Mouse (Mus musculus): ENCODE results near the gene Col6a5. TPM values are rescaled to one million over a fixed set of nuclear protein-coding genes. Genes with fewer than 3 reads are reported as not detected.
"Not testable (repeated sequence)": the region's sequence is repeated elsewhere in the genome, so short reads cannot be mapped to it uniquely, and the experiment has no call there.

Col6a5 gene
- total RNA-seq, 2 experiments from 2014 or later, result 1.8 to 2.9 TPM

DNA sequence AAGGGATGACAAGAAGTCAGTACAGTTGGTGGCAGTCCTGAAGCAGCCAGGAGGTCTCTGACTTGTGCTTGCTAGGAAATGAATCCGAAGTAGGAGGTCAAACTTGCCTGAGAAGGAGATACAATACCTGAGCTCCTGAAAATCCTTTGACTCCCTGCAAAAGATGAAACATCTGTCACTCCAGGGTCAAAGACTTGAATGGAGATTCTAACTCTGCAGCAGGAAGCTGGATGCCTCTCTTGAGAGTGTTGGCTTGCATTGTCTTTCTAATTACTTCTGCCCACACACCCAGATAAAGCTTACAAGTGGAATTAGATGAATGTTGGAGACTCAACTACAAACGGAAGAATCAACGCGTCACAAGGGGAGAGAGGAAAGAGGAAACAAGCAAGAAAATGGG is 45.3 kb downstream of the Col6a5 start:
- no peak for DNase-seq

DNA sequence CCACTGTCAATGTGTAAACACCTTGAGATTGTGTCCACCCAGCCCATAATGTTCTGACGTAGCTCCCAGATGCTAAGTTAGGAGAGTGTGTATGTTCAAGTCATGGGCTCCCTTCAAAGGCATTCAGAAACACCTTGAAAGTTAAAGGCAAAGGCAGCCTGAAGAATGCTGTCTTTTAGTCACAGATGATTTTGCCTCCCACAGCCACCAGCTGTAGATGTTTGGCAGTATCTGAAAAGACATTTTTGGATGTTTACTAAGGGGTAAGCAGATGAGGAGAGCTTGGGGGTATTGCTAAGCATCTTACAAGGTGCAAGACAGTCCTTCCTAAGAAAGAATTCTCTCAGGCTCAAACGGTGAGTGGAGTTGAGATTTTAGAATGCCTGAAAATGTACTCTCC is 50.3 kb downstream of the Col6a5 start:
- DNase-seq, result no peak
- intact Hi-C loops (cut with DNase I), result loop anchor here (2.0 kb wide), 1 partner anchor 21 kb away; no protein-coding TSS in a partner anchor

More for the DNA sequence above, 45.3 kb downstream of the Col6a5 start:
- intact Hi-C loops (cut with DNase I), result no loop called here

DNA sequence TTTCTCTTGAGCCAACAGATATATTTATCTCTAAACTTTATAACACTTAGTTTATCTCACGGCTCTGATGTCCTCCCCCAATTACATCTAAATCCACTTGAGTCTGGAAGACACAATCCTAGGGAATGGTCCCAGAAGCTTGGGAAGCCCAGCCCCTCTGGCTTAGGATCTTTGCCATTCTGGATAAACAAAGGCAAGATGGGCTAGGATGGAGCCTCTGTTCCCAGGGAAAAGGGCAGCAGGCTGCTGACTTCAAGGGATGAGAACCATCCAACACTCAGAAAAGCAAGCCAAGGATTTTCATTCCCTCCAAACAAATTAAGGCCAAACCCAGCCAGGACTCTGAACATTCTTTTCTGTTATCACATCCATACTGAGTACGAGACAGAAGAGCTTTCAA is 51.1 kb downstream of the Col6a5 start:
- DNase-seq, result no peak
- intact Hi-C loops (cut with DNase I), result no loop called here

DNA sequence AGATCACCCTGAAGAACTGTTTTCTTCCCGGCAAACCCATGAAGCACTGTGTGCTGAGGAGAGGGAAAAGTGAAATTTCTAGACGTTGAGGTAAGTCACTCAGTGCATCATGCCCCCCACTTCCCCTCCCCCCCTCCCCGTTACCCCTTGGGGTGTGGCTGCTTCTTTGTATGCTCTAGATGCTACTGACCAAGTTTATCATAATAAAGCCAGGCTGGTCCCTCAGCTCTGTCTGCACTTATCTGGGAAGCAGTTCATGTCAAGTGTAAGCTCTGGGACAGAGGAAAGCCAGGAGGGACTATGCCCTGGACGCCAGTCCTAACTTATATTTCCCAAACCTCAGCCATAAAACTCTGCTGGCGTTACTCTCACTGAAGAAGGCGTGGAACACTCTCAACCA is 53.0 kb downstream of the Col6a5 start:
- intact Hi-C loops (cut with DNase I), result no loop called here
- no peak for DNase-seq

DNA sequence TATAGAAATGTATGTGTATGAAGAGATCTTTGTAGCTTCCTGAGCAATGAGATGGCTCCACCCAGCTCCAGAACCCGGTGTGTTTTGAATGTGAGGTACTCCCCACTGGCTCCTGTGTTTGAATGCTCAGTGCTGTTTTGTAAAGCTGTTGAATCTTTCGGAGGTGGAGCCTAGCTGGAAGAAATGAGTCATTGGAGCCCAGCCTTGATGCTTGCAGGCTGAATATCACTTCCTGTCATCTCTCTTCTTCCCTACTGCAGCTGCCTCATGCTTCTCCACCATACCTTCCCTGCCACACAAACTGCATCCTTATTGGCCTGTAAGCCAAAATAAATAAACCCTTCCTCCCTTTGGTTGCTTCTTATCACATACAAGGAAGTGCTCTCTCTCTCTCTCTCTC is 72.9 kb downstream of the Col6a5 start:
- DNase-seq, result no peak
- intact Hi-C loops (cut with DNase I), result no loop called here

DNA sequence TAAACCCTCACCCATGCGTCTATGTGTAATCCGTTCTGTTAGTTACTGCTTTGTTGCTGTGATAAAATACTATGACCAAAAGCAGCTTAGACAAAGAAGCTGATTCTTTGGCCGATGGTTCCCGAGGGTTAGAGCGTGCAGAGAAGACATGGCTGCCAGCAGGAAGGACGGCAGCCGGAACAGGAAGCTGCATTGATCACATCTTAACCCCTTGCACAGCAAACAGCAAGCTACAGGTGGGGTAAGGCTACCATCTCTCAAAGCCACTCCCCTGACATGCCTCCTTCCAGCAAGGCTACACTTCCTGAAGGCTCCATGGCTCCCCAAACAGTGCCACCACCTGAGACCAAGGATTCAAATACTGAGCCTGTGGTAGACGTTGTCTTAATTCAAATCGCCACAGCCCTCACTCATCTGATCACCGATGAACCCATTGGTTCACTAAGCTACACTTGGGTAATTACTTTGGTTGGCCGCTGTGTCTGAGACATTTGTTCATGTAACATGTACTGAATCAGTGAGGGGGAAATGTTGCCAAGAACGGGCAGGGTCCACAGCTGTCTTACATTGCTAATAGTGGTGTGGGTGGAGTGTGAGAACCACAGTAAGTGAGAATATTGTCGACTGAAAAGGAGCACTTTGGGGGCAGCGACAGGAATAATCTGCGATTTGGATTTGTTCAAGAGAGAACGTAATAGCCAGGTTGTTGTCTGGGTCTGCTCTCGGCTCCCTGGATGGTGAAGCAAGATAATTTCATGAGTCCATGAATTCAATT is 75.6 kb downstream of the Col6a5 start:
- no peak for DNase-seq
- intact Hi-C loops (cut with DNase I), result no loop called here

DNA sequence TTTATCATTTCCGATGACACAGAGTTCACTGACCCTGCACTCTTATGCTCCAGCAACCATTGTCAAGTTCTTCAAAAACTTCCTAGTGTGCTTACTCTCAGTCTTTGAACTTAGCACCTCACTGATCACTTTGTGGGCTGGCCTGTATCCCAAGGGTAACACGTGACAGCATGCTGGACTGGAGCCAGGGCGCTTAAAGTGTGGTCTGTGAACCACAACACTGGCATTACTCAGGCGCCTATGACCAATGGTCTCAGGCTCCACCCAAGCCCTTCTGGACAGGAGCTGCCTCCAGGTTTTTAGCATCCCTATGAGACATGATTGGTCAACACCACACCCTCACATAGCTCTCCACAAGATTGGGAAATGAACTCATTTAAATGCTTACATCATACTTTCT is 79.7 kb downstream of the Col6a5 start:
- intact Hi-C loops (cut with DNase I), result no loop called here
- DNase-seq, result no peak

DNA sequence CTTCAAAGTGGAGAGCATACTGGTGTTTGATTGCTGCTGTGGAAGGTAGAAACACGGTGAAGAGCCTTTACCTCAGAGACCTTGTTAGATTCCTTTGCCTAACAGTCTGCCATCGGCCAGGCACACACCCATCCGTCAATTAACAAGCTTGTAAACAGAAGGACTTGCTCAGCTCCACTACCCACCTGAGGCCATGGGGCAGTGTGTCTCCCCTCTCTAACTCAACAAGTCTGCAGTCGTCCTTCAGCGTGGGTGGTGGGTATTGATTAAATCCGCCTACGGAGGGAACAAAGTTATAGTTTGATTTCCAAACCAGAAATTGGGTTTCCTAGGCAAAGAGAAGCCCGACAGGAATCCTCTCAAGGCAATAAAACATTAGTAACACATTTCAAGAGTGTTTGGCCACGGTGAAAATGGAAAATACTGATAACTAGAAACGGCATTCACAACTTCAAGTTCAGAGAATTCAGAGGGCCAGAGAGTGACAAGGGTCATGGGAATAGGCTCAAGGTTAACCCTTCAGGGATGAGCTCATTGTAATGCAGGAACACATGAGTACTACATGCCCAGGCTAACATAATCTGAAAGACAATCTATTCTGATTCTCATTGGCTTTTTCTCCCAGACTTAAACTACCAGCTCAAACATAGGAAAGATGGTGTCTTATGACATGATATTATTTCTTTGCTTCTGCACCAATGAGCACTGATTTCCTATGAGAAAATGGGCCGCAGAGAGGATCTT is 81.9 kb downstream of the Col6a5 start:
- intact Hi-C loops (cut with DNase I), result no loop called here
- no peak for DNase-seq

DNA sequence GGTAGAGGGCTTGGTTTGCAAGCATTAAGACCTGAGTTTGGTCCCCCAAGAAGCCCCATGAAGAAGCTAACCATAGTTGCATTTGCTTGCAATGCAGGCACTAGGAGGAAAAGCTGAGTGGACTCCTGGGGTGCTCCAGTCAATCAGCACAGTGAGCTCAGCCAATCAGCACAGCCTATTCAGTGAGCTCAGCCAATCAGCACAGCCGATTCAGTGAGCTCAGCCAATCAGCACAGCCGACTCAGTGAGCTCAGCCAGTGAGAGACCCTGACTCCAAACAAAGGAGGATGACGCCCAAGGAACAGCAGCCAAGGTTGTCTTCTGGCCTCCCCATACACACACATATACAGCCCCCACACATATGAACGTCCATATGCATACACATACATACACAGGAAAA is 84.3 kb downstream of the Col6a5 start:
- DNase-seq, result no peak
- intact Hi-C loops (cut with DNase I), result no loop called here

DNA sequence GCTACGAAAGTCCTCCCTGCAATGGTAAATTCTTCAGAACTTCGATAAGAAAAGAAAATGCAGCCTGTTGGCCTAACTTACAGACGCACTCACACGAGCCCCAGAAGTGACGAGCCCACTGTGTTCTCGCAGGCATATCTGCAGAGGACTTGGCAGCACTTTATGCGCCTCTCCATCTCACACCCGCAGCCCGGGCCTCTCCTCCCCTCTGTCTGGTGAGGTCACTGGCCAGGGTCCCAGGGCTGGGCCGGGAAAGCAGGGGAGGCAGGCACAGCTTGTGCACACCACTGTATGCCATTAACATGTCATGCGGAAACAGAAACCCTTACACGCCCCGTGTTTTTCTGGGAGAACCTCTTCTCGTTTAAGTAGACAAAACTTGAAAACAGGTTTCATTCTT is 88.8 kb downstream of the Col6a5 start:
- DNase-seq, result peak; percentile 8
- intact Hi-C loops (cut with DNase I), result no loop called here

DNA sequence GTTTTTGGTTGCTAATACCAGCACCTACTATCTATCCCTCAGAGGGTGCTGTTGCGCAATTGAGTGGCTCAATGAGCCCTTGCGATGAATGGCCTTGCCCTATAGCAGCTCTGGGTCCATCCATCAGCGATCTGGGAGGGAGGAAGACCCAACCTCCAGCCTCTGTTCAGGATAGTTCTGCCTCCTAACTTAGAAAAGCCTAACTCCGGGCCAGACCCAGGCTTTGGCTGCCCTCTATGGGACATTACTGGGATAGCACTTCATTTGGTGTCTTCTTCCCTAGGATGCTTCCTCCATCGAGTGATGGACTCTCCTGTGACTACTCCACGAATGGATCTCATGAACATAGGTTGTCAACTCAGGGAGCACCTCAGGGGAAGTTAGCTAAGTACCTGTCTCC is 102.7 kb downstream of the Col6a5 start:
- intact Hi-C loops (cut with DNase I), result loop anchor here (10.0 kb wide), 2 partner anchors 163 to 363 kb away; no protein-coding TSS in a partner anchor
- peak; percentile 74 for DNase-seq

DNA sequence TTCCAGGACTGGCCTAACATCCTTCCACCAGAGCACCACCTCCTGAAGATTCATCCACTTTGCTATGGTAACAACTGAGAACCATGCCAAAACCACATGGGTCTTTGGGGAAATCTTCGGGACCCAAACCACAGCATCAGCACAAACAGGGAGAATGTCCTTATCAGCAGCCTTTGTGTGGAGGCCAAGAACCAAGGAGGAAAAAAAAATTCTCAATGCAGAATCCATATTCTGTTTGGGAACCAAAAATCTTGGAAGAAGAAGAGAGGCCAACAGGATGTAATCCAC is 107.7 kb downstream of the Col6a5 start:
- DNase-seq, result no peak
- intact Hi-C loops (cut with DNase I), result loop anchor here (10.0 kb wide), 2 partner anchors 158 to 358 kb away; no protein-coding TSS in a partner anchor

DNA sequence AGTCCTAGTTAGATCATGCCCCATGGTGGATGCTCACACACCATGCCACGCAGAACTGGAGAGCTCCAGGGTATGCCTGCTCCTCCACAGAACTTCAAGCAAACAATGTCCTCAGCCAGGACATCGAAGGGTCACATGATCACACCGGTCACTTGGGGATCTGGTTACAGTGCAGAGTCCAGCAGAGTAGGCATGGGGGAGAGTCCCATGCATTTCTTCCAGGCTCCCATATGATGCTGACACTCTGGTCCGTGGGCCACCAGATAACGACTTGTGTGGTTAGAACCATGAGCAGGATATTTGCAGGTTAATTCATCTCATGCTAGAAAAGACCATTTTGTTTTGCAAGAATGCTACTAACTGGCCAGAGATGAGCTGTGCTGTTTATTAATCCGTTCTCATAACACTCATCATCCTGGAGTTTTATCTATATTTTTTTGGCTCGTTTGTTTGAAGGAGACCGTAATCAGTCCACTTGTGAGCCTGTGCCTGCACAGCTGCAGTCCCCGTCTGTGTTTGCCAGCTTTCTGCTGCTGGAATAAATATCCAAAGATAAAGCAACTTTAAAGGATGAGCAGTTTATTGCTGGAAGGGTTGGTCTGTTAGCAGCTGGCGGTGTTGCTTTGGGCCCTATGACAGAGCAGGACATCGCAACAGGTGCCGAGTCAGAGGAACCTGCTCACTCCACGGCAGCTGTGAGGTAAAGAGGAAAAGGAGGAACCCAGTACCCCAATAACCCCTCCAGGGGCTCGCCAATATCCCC is 108.2 kb downstream of the Col6a5 start:
- intact Hi-C loops (cut with DNase I), result loop anchor here (10.0 kb wide), 2 partner anchors 157 to 357 kb away; no protein-coding TSS in a partner anchor
- no peak for DNase-seq

DNA sequence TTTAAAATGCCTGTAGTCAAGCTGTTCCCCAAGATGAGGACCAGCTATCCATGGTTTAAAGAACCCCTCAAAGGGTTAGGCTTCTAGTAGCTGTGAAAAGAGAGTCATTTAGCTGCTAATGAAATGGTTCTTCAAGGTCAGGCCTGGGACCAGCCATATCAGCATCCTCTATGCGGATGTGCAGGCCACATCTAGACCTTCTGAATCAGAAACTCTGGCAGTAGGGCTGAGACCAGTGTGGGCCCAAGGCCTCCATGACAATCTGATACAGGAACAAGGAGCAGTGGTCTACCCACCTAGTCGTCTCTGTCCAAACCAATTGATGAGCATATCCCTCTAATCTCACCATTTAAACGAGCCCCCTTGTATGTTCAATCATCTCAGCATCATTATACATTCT is 109.4 kb downstream of the Col6a5 start:
- intact Hi-C loops (cut with DNase I), result loop anchor here (10.0 kb wide), 2 partner anchors 156 to 356 kb away; no protein-coding TSS in a partner anchor
- no peak for DNase-seq

DNA sequence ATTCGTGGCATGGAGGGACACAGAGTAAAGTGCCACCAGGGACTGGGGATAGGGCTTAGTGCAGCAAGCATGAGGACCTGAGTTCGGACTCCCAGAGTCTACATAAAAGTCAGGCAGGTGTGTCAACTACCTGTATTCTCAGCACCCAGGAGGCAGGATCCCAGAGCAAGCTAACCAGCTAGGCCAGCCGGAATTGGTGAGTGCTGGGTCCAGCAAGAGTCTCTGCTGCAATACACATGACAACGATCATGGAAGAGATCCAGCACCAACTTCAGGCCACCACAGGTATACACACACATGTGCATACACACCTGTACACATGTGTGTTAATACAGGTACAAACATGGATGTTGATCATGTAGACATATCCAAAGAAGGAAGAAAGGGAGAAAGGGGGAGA is 112.0 kb downstream of the Col6a5 start:
- no peak for DNase-seq
- intact Hi-C loops (cut with DNase I), result no loop called here

DNA sequence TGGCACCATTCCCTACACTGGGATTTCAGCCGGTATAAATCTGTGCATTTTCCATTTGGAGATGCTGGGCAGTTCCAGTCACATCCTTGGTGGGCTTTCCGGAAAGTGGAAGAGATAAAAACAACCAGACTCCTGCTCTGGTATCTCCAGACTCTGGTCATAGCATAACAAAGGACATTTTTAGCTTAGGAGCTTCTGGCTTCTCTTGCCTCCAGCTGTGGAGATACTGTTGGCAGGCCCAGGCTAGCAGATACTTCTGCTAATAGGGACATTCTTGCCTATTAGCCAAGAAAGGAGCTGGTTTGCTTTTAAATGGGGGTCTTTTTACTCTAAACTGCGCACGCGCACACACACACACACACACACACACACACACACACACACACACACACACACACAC is 113.2 kb downstream of the Col6a5 start:
- intact Hi-C loops (cut with DNase I), result no loop called here
- DNase-seq, result no peak

DNA sequence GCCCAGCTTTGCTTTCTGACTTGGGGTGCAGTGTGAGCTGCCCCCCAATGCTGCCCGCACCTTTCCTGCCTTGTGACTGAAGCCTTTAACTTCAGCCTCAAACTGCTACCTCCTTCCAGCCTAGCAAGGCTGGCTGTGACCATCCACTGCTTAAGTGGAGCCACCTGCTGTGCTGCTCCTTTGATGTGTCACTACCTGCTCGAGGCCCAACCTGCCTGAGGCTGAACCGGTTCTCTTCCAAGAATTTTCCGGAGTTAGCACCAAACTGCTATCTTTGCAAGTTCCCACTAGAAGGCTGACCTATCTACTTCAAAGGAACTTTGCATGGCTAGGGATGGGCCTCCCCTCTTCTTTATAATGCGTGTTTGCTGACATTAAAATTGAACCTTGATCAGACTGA is 119.1 kb downstream of the Col6a5 start:
- intact Hi-C loops (cut with DNase I), result not testable (repeated sequence)

DNA sequence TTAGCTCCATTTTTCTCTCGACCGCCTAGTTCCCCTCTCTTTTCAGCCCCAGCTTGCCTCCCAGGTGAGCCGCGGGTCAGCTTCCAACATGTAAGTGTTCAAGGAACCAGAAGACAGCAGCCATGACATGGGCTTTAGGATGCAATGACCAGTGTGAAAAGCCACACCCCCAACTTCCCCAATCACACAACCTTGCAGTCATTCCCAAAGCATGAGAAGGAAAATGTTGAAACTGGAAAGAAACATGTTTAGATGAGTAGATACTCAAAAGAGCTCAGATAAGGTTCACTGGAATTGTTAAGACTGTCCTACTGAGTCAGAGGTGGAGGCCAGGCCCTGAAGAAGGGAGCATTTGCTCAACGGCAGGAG is 121.3 kb downstream of the Col6a5 start:
- intact Hi-C loops (cut with DNase I), result no loop called here
- no peak for DNase-seq

More for the DNA sequence above, 119.1 kb downstream of the Col6a5 start:
- not testable (repeated sequence) for DNase-seq

DNA sequence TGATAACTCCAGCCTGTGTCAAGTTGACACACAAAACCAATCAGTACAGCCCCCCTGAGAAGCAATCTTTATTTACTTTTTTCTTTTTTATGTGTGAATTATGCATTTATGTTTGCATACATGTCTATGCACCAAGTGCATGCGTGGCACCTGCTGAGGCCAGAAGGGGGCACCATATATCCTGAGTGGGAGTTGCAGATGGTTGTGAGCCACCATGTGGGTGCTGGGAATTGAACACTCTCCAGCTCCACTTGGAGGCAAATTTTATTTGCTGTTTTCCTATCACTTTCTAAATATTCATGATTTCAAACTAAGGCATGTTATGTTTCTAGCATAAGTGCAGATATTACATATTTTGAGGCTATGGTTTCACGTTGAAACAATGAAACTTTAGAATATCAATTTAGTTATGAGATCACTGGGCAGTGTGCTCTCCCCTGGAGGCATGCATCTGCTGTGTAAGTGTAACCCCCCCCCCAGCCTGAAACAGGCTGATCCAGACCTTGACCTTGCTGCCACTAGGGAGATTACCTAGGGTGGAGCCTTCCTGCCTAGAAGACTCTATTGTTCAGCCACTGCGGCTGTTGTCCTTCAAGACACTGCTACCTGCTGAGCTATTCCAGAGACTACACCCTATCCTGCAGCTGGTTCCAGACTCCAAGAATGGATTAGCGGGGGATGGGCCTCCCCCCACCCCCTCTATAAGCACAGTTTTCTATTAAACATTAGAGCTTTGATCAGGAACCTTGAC is 121.9 kb downstream of the Col6a5 start:
- intact Hi-C loops (cut with DNase I), result no loop called here
- no peak for DNase-seq

DNA sequence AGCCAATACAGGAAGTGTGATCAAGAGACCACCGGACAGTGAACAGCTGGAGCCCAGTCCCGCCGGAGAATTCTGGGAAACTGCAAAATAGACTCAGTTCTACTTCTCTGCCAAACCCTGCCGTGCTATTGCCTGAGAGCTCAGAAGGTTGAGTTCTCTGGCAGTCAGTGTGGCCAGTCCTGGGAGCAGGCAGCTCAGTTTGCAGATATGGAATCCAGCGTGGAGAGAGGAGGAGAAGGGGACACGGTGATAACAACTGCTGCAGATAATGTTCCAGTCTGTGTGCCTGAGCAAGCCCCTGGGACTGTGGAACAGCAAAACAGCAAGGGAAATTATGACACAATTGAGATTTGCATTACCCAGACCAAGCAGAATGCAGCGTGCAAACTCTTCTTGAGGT is 124.9 kb downstream of the Col6a5 start:
- no peak for DNase-seq
- intact Hi-C loops (cut with DNase I), result no loop called here

DNA sequence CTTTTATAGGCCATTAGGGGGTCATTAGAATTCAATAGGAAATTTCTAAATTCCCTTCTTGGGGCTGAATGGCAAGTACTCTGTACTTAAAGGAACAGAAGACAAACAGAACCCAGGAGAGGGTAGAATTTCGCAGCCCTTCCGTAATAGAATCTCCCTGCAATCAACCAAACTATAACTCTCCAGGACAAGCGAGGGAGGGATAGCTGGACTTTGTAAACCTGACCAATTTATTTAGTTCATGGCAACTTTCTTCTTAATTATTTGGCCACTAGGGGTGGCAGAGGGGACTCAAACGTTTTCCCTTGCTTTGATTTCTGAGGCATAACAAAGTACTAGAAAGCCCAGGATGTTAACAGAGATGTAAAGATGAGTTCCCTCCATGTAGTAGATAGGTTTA is 125.6 kb downstream of the Col6a5 start:
- no peak for DNase-seq
- intact Hi-C loops (cut with DNase I), result no loop called here
